Mouse (Mus musculus) cerebellum, adult 2 months (tissue): ENCODE data around the gene Nxpe4.

Source experiments
- CTCF ChIP-seq: fragments of 200-500 bp; IDR thresholded peaks from 2 replicates; pipeline ENCODE4 v1.5.1; 2011; ENCODE audit warnings: low read depth, mild to moderate bottlenecking, control low read depth, low read length, moderate library complexity, borderline replicate concordance; ENCODE audit not compliant: insufficient read depth
- POLR2A ChIP-seq: fragments of 200-500 bp; IDR thresholded peaks from 2 replicates; pipeline ENCODE4 v1.6.1; 2011; ENCODE audit warnings: low read length, control low read depth, borderline replicate concordance; ENCODE audit not compliant: insufficient read depth

DNA sequence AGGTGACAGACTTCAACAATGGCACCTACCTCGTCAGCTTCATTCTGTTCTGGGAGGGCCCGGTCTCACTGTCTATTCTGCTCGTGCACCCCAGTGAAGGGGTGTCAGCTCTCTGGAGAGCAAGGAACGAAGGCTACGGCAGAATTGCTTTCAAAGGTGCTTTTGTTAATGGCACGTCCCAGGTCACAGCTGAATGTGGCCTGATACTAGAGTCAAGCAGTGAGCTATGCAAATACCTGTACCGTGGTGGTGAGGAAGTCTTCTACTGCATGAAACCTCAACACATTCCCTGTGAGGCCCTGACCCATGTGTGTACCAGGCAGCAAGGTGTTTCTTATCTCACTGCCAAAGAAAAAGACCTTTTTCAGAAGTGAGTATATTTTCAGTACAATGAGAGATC lies 258.6 kb downstream of the Nxpe4 start:
- TF ChIP-seq POLR2A (no peak), CTCF (no peak)
